Mouse (Mus musculus): ENCODE measurements at regions not wholly inside any gene's neighbourhood (a gene's known extent, or its start where the extent isn't known, plus 50 kb on each side); places are given as distances from the start of the nearest gene placed in this dataset.

DNA sequence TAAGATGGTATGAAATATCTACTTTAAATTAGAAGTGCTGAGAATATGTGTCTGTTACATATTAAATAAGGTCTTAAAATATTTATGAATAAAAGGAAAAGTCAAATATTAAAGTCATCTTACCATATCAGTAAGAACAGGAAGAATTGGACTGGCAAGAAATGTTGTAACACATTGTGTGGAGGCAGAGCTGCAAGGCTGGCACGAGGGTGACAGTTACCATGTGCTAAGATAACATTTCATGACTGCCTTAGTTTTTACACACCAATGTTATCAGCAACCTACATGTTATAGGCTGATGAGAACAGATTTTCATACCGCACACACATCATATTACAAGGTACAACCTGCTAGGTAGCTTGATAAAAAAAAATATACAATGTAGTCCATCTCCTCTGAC, 746.2 kb upstream of the Intu start:
- TF ChIP-seq CTCF (IDR thresholded peaks at IDR 0.05; ENCODE audit: borderline replicate concordance, insufficient read depth, low read length): no peak
- TF ChIP-seq POLR2A (IDR thresholded peaks at IDR 0.05; ENCODE audit: low read depth, low read length): no peak
